Mouse (Mus musculus): Measurements from ENCODE around the gene Trak1. TPM values are rescaled to one million over a fixed set of nuclear protein-coding genes. Genes with fewer than 3 reads are reported as not detected.

Trak1 gene
- polyA plus RNA-seq, 1 experiment from 2014 or later, result 43.0 TPM

- Histone ChIP-seq H3K4me3 (no peak overlapping the region), H3K9me3 (no peaks in the 10 kb centered on the region), H3K9ac (0 out of 2 replicates have a peak overlapping the region, but pooled peaks have one; percentile 4), H3K27me3 (no peaks in the 10 kb centered on the region), H3K4me1 (replicated peaks) (peaks cover 64% of the 10 kb centered on the region), H3K4me2 (no peak overlapping the region), H3K36me3 (no peaks in the 10 kb centered on the region), H3K27ac (peak overlapping the region; percentile 77)
- 68% methylated on average over 9 of the region's 9 CpGs for WGBS
- no peak for ATAC-seq (ENCODE audit: low FRiP score)
These were observed 58.3 kb downstream of the Trak1 start for GRCm38 (mm10) chr9:121355431-121356141.

GRCm38 (mm10) chr9:121357102-121357501 lies 59.8 kb downstream of the Trak1 start:
- H3K36me3 ChIP-seq, result no peaks in the 10 kb centered on the region
- ATAC-seq (ENCODE audit: low FRiP score), result no peak
- H3K9me3 ChIP-seq, result no peaks in the 10 kb centered on the region
- peaks cover 58% of the 10 kb centered on the region for H3K4me1 ChIP-seq (replicated peaks)
- no peaks in the 10 kb centered on the region for H3K27me3 ChIP-seq
- 89% methylated on average over 5 of the region's 5 CpGs for WGBS
- H3K27ac ChIP-seq, result peak overlapping the region; percentile 23; the same call in 1 of the 2 replicates
- no peak overlapping the region for H3K4me3 ChIP-seq
- no peak overlapping the region for H3K4me2 ChIP-seq
- no peak overlapping the region for H3K9ac ChIP-seq

GRCm38 (mm10) chr9:121357582-121358275 lies 60.4 kb downstream of the Trak1 start:
- Histone ChIP-seq H3K9ac (no peak overlapping the region), H3K4me2 (no peak overlapping the region), H3K36me3 (no peaks in the 10 kb centered on the region), H3K27me3 (no peaks in the 10 kb centered on the region), H3K27ac (no peak overlapping the region; the same call in 1 of the 2 replicates), H3K4me1 (replicated peaks) (peaks cover 53% of the 10 kb centered on the region), H3K4me3 (no peak overlapping the region), H3K9me3 (no peaks in the 10 kb centered on the region)
- 89% methylated on average over 16 of the region's 16 CpGs for WGBS
- no peak for ATAC-seq (ENCODE audit: low FRiP score)

GRCm38 (mm10) chr9:121358418-121358817 lies 61.1 kb downstream of the Trak1 start:
- Histone ChIP-seq H3K4me3 (no peak overlapping the region), H3K27ac (peak overlapping the region; percentile 40; the same call in 1 of the 2 replicates), H3K36me3 (no peaks in the 10 kb centered on the region), H3K4me1 (replicated peaks) (peaks cover 51% of the 10 kb centered on the region), H3K4me2 (no peak overlapping the region), H3K27me3 (no peaks in the 10 kb centered on the region), H3K9me3 (no peaks in the 10 kb centered on the region), H3K9ac (peak overlapping the region; percentile 51)
- ATAC-seq (ENCODE audit: low FRiP score), result no peak
- WGBS, result 54% methylated on average over 8 of the region's 8 CpGs

GRCm38 (mm10) chr9:121359266-121359972 lies 62.1 kb downstream of the Trak1 start:
- Histone ChIP-seq H3K27ac (peak overlapping the region; percentile 95), H3K4me3 (no peak overlapping the region), H3K36me3 (peaks cover 5% of the 10 kb centered on the region), H3K27me3 (no peaks in the 10 kb centered on the region), H3K9ac (0 out of 2 replicates have a peak overlapping the region, but pooled peaks have one; percentile 35), H3K9me3 (no peaks in the 10 kb centered on the region), H3K4me2 (no peak overlapping the region), H3K4me1 (replicated peaks) (peaks cover 57% of the 10 kb centered on the region)
- ATAC-seq (ENCODE audit: low FRiP score), result no peak
- 70% methylated on average over 3 of the region's 3 CpGs for WGBS

- peak overlapping the region; percentile 62 for H3K9ac ChIP-seq
- WGBS, result 8% methylated on average over 11 of the region's 12 CpGs
- H3K9me3 ChIP-seq, result no peaks in the 10 kb centered on the region
- H3K36me3 ChIP-seq, result peaks cover 15% of the 10 kb centered on the region
- H3K4me1 ChIP-seq (replicated peaks), result peaks cover 60% of the 10 kb centered on the region
- H3K4me2 ChIP-seq, result peak overlapping the region; percentile 36
- no peak overlapping the region; the same call in 1 of the 2 replicates for H3K4me3 ChIP-seq
- H3K27me3 ChIP-seq, result no peaks in the 10 kb centered on the region
- H3K27ac ChIP-seq, result peak overlapping the region; percentile 95
- ATAC-seq (ENCODE audit: low FRiP score), result peak; percentile 69
These were observed 63.1 kb downstream of the Trak1 start for GRCm38 (mm10) chr9:121360327-121360954.

DNA sequence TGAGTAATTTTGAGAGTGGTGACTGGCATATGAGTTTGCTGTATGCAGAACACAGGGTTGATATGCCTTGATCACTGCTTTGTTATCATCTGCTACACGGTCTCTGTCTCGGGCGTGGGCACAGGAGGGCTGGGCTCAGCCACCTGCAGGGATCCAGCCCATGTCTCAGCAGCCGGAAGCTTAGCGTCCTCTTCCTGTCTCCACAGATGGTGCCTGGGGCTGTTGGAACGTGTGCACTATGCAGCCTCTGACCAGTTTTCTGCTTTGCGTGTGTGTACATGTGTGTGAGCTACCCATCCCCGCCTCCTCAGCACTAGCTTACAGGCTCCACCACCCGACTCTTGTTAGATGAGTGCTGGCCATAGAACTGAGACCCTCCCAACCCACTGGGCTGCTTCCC lies 63.7 kb downstream of the Trak1 start:
- peak overlapping the region; percentile 62 for H3K9ac ChIP-seq
- no peaks in the 10 kb centered on the region for H3K27me3 ChIP-seq
- H3K27ac ChIP-seq, result peak overlapping the region; percentile 95
- H3K4me3 ChIP-seq, result no peak overlapping the region
- H3K4me1 ChIP-seq (replicated peaks), result peaks cover 60% of the 10 kb centered on the region
- no peaks in the 10 kb centered on the region for H3K9me3 ChIP-seq
- H3K4me2 ChIP-seq, result peak overlapping the region; percentile 36
- ATAC-seq (ENCODE audit: low FRiP score), result peak; percentile 53; the same call in 1 of the 2 replicates
- 25% methylated on average over 9 of the region's 9 CpGs for WGBS
- peaks cover 15% of the 10 kb centered on the region for H3K36me3 ChIP-seq

GRCm38 (mm10) chr9:121363932-121364331 lies 66.6 kb downstream of the Trak1 start:
- peaks cover 15% of the 10 kb centered on the region for H3K36me3 ChIP-seq
- H3K4me1 ChIP-seq (replicated peaks), result peaks cover 68% of the 10 kb centered on the region
- no peak overlapping the region for H3K4me2 ChIP-seq
- H3K27me3 ChIP-seq, result no peaks in the 10 kb centered on the region
- no peak overlapping the region for H3K4me3 ChIP-seq
- peak overlapping the region; percentile 21; the same call in 1 of the 2 replicates for H3K9ac ChIP-seq
- no peaks in the 10 kb centered on the region for H3K9me3 ChIP-seq
- no peak for ATAC-seq (ENCODE audit: low FRiP score)
- H3K27ac ChIP-seq, result peak overlapping the region; percentile 45
- 74% methylated on average over 19 of the region's 19 CpGs for WGBS

GRCm38 (mm10) chr9:121366135-121366863 lies 69.0 kb downstream of the Trak1 start:
- Histone ChIP-seq H3K4me1 (replicated peaks) (peaks cover 62% of the 10 kb centered on the region), H3K27me3 (no peaks in the 10 kb centered on the region), H3K9ac (peak overlapping the region; percentile 3; the same call in 1 of the 2 replicates), H3K4me2 (peak overlapping the region; percentile 36; the same call in 1 of the 2 replicates), H3K9me3 (no peaks in the 10 kb centered on the region), H3K4me3 (peak overlapping the region; percentile 21; the same call in 1 of the 2 replicates), H3K36me3 (peaks cover 15% of the 10 kb centered on the region), H3K27ac (peak overlapping the region; percentile 88)
- 45% methylated on average over 18 of the region's 18 CpGs for WGBS
- ATAC-seq (ENCODE audit: low FRiP score), result peak; percentile 64

- Histone ChIP-seq H3K4me1 (replicated peaks) (peaks cover 65% of the 10 kb centered on the region), H3K27me3 (no peaks in the 10 kb centered on the region), H3K27ac (peak overlapping the region; percentile 88), H3K4me3 (peak overlapping the region; percentile 21), H3K4me2 (peak overlapping the region; percentile 36), H3K36me3 (peaks cover 15% of the 10 kb centered on the region), H3K9me3 (no peaks in the 10 kb centered on the region), H3K9ac (peak overlapping the region; percentile 3; the same call in 1 of the 2 replicates)
- 58% methylated on average over 12 of the region's 12 CpGs for WGBS
- ATAC-seq (ENCODE audit: low FRiP score), result no peak
These were observed 69.6 kb downstream of the Trak1 start for GRCm38 (mm10) chr9:121366864-121367245.

DNA sequence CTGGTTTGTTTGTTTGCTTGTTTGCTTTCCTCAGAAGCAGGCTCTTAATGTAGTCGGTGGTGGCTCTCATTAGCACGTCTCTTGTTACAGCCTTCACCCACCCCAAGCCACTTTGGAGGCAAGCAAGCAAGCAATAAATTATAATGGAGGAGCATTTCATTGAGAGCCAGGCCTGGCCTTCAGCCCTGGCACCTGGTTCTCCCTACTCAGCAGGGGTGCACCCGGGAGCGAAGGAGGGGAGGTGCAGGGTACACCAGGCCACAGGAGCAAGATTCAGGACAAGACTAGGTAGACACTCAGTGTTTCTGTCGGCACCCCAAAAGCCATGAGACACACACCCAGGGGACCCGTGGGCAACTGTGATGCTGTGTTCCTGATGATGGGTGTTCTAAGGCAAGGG lies 72.3 kb downstream of the Trak1 start:
- no peaks in the 10 kb centered on the region for H3K9me3 ChIP-seq
- no peaks in the 10 kb centered on the region for H3K27me3 ChIP-seq
- ATAC-seq (ENCODE audit: low FRiP score), result no peak
- peaks cover 79% of the 10 kb centered on the region for H3K4me1 ChIP-seq (replicated peaks)
- 0 out of 2 replicates have a peak overlapping the region, but pooled peaks have one; percentile 58 for H3K27ac ChIP-seq
- no peak overlapping the region for H3K4me2 ChIP-seq
- H3K36me3 ChIP-seq, result peaks cover 9% of the 10 kb centered on the region
- WGBS, result 68% methylated on average over 6 of the region's 6 CpGs
- no peak overlapping the region for H3K4me3 ChIP-seq
- no peak overlapping the region for H3K9ac ChIP-seq
